Mouse (Mus musculus): ENCODE measurements around the gene Myo5c. TPM values are rescaled to one million over a fixed set of nuclear protein-coding genes. Genes with fewer than 3 reads are reported as not detected.

Myo5c gene
- total and polyA plus RNA-seq, 3 experiments, result 0.13 TPM; not detected in 2

DNA sequence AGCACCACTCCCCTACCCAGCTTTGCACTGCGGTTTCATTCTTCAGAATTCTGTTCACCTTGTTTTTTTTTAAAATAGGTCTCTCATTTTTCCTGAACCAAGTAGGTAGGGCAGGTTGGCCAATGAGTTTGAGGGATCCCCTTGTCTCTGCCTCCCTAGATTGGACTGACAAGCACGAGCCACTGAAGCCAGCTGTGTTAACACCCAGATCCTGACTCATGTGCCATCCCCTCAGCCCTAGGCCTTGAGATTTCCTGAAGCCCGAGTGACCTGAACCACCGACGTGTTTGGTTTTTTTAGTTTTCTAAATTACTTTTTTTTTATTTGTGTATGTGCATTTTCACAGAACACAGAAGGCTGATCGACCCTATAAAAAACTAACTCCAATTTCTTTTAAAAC, 85.0 kb downstream of the Myo5c start:
- Histone ChIP-seq H3K79me2 (ENCODE audit: control insufficient read depth, insufficient read depth, low read length, poor library complexity) (no peaks in the 10 kb centered on the region; the same call in 1 of the 2 replicates), H3K36me3 (ENCODE audit: control insufficient read depth in 1 of 2, insufficient read depth in 2 of 2, low read length in 2 of 2) (peaks cover 0 to 7% of the 10 kb centered on the region in 2 experiments; a peak in 2 of 4 replicates), H3K9me3 (replicated peaks; ENCODE audit: insufficient read depth, low read length) (no peaks in the 10 kb centered on the region), H3K4me3 (ENCODE audit: control insufficient read depth in 1 of 2, insufficient read depth in 1 of 2, low read depth in 2 of 2, low read length in 2 of 2) (no peak overlapping the region), H3K27ac (ENCODE audit: control insufficient read depth, low read depth, low read length) (no peak overlapping the region), H3K9ac (ENCODE audit: control insufficient read depth, low read depth, low read length, poor library complexity, severe bottlenecking) (no peak overlapping the region), H3K4me1 (ENCODE audit: control insufficient read depth in 1 of 2, insufficient read depth in 2 of 2, low read length in 2 of 2) (peaks cover 0 to 12% of the 10 kb centered on the region in 2 experiments; a peak in 3 of 4 replicates), H3K27me3 (ENCODE audit: control insufficient read depth in 1 of 2, insufficient read depth in 2 of 2, low read length in 2 of 2) (no peaks in the 10 kb centered on the region)
- no peak for DNase-seq (ENCODE audit: low read depth, low spot score)
- TF ChIP-seq SIN3A (IDR thresholded peaks at IDR 0.05; ENCODE audit: low read length) (no peak), ZMIZ1 (IDR thresholded peaks at IDR 0.05; ENCODE audit: low read depth, low read length) (no peak), HCFC1 (IDR thresholded peaks at IDR 0.05; ENCODE audit: low read depth, low read length) (no peak), RAD21 (IDR thresholded peaks at IDR 0.05; ENCODE audit: low read depth, low read length) (no peak), MEF2A (IDR thresholded peaks at IDR 0.05; ENCODE audit: extremely low read depth, insufficient replicate concordance, low read depth, low read length, poor library complexity, severe bottlenecking) (no peak), CHD2 (IDR thresholded peaks at IDR 0.05; ENCODE audit: low read length) (no peak), E2F4 (IDR thresholded peaks at IDR 0.05; ENCODE audit: borderline replicate concordance, low read depth, low read length) (no peak), MYB (IDR thresholded peaks at IDR 0.05; ENCODE audit: low read depth, low read length) (no peak)

DNA sequence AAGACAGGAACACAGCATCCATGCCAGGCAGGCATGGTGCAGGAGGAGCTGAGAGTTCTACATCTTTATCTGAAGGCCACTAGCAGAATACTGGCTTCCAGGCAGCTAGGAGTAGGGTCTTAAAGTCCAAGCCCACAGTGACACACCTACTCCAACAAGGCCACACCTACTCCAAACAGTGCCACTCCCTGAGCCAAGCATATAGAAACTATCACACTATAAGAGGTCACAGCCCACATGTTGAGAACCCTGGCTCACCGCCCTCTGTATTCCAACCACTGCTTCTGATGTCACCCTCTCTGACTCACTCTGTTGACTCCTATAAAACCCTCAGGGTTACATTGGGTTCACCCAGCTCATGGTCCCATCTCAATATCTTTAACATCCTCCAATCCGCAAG, 86.4 kb downstream of the Myo5c start:
- H3K79me2 ChIP-seq (ENCODE audit: control insufficient read depth, insufficient read depth, low read length, poor library complexity), result no peaks in the 10 kb centered on the region; the same call in 1 of the 2 replicates
- DNase-seq (ENCODE audit: low read depth, low spot score), result peak; percentile 12
- TF ChIP-seq MXI1 (IDR thresholded peaks at IDR 0.05; ENCODE audit: low read depth, low read length) (no peak), GATA1 (IDR thresholded peaks at IDR 0.05; ENCODE audit: low read depth, low read length) (no peak), BHLHE40 (IDR thresholded peaks at IDR 0.05; ENCODE audit: borderline replicate concordance, low read depth, low read length) (no peak), POLR2A (IDR thresholded peaks at IDR 0.05; ENCODE audit: control insufficient read depth in 1 of 2, insufficient read depth in 1 of 2, low read depth in 1 of 2, low read length in 2 of 2, poor library complexity in 1 of 2) (no peak), RAD21 (IDR thresholded peaks at IDR 0.05; ENCODE audit: low read depth, low read length) (no peak), TCF12 (IDR thresholded peaks at IDR 0.05; ENCODE audit: low read depth, low read length) (no peak), TBP (IDR thresholded peaks at IDR 0.05; ENCODE audit: low read depth, low read length) (no peak), POLR2AphosphoS5 (IDR thresholded peaks at IDR 0.05; ENCODE audit: borderline replicate concordance, low read depth, low read length) (no peak), E2F4 (IDR thresholded peaks at IDR 0.05; ENCODE audit: borderline replicate concordance, low read depth, low read length) (no peak), GABPA (IDR thresholded peaks at IDR 0.05; ENCODE audit: low read depth, low read length) (no peak), RCOR1 (IDR thresholded peaks at IDR 0.05; ENCODE audit: low read depth, low read length) (no peak), MEF2A (IDR thresholded peaks at IDR 0.05; ENCODE audit: extremely low read depth, insufficient replicate concordance, low read depth, low read length, poor library complexity, severe bottlenecking) (no peak), SMC3 (IDR thresholded peaks at IDR 0.05; ENCODE audit: low read depth, low read length) (no peak), TAL1 (IDR thresholded peaks at IDR 0.05; ENCODE audit: low read length) (no peak), ELF1 (IDR thresholded peaks at IDR 0.05; ENCODE audit: low read depth, low read length) (no peak), MYC (IDR thresholded peaks at IDR 0.05; ENCODE audit: low read depth, low read length) (no peak), NELFE (IDR thresholded peaks at IDR 0.05; ENCODE audit: low read depth, low read length) (no peak)
- H3K36me3 ChIP-seq (ENCODE audit: control insufficient read depth in 1 of 2, insufficient read depth in 2 of 2, low read length in 2 of 2), result peaks cover 0 to 5% of the 10 kb centered on the region in 2 experiments; a peak in 2 of 4 replicates
- no peak overlapping the region for H3K4me3 ChIP-seq (ENCODE audit: control insufficient read depth in 1 of 2, insufficient read depth in 1 of 2, low read depth in 2 of 2, low read length in 2 of 2)
- no peaks in the 10 kb centered on the region for H3K9me3 ChIP-seq (replicated peaks; ENCODE audit: insufficient read depth, low read length)
- H3K4me1 ChIP-seq (ENCODE audit: control insufficient read depth in 1 of 2, insufficient read depth in 2 of 2, low read length in 2 of 2), result peaks cover 0 to 12% of the 10 kb centered on the region in 2 experiments; a peak in 3 of 4 replicates
- no peak overlapping the region for H3K9ac ChIP-seq (ENCODE audit: control insufficient read depth, low read depth, low read length, poor library complexity, severe bottlenecking)
- no peak overlapping the region for H3K27ac ChIP-seq (ENCODE audit: control insufficient read depth, low read depth, low read length)
- H3K27me3 ChIP-seq (ENCODE audit: control insufficient read depth in 1 of 2, insufficient read depth in 2 of 2, low read length in 2 of 2), result no peaks in the 10 kb centered on the region

Measured in MEL (cell line).